Mouse (Mus musculus) embryonic facial prominence, embryonic 10.5 days (tissue): ENCODE data around the gene Tfcp2l1. TPM values are rescaled to one million over a fixed set of nuclear protein-coding genes. Genes with fewer than 3 reads are reported as not detected.

ENCODE experiments used
- DNase-seq: peaks from one replicate; pipeline ENCODE4 v3.0.0-alpha.2; 2017; ENCODE audit warnings: low spot score
- H3K27ac ChIP-seq: fragments of 300-500 bp; sonication (generic); replicated peaks from 2 replicates; pipeline ENCODE4 v1.5.1; 2016; ENCODE audit warnings: mild to moderate bottlenecking
- H3K27me3 ChIP-seq: fragments of 300-500 bp; sonication (generic); replicated peaks from 2 replicates; pipeline ENCODE4 v1.6.1; 2016; ENCODE audit warnings: low read depth, mild to moderate bottlenecking; ENCODE audit not compliant: poor library complexity, severe bottlenecking
- H3K36me3 ChIP-seq: fragments of 300-500 bp; sonication (generic); replicated peaks from 2 replicates; pipeline ENCODE4 v1.6.1; 2016; ENCODE audit warnings: mild to moderate bottlenecking, moderate library complexity
- H3K4me1 ChIP-seq: fragments of 300-500 bp; sonication (generic); 2 replicates; pipeline ENCODE4 v1.6.1; 2016
- H3K4me3 ChIP-seq: fragments of 300-500 bp; sonication (generic); 2 replicates; pipeline ENCODE4 v1.5.1; 2016; ENCODE audit warnings: mild to moderate bottlenecking, moderate library complexity
- H3K9me3 ChIP-seq: fragments of 300-500 bp; sonication (generic); 2 replicates; pipeline ENCODE4 v1.6.1; 2016; ENCODE audit warnings: mild to moderate bottlenecking
- WGBS: fragments of 180-500 bp; shearing (Covaris S2); methylation state at CpG from one replicate; pipeline ENCODE4 v1.1.7; 2016; 5-methylcytosine and 5-hydroxymethylcytosine counted together
- polyA plus RNA-seq: library from polyadenylated mRNA; unstranded; fragments of >200 nt; fragmentation: Nextera tagmentation; extraction: Ambion mirVana; gene quantifications from 2 replicates; pipeline ENCODE4 v1.2.1, GENCODE M21; 2016

Tfcp2l1 gene
- polyA plus RNA-seq, 1 experiment from 2014 or later: 0.60 TPM

DNA sequence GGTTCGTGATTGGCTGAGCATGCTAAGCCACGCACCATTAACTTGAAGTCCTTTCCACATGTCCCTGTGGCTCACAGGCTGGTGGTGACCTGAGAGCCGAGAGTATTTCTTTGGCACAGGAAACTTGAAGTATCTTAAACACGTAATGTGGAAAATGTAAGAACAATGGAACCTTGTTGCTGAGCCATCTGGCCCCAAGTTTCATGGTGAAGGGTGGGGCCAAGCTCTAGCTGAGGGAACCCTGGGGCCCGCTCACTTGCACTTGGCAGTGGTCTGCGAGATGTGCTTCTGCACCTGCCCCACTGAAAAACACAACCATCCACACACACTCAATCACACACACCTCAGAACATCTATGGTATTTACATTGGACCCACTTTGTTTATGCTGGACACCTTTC, 90.3 kb downstream of the Tfcp2l1 start:
- no peaks in the 10 kb centered on the region for H3K27me3 ChIP-seq
- no peaks in the 10 kb centered on the region; the same call in 1 of the 2 replicates for H3K9me3 ChIP-seq
- no peaks in the 10 kb centered on the region for H3K36me3 ChIP-seq
- no peak for DNase-seq
- no peak overlapping the region for H3K4me3 ChIP-seq
- WGBS: 78% methylated on average over 6 of the region's 6 CpGs
- no peaks in the 10 kb centered on the region for H3K4me1 ChIP-seq
- H3K27ac ChIP-seq: no peak overlapping the region

DNA sequence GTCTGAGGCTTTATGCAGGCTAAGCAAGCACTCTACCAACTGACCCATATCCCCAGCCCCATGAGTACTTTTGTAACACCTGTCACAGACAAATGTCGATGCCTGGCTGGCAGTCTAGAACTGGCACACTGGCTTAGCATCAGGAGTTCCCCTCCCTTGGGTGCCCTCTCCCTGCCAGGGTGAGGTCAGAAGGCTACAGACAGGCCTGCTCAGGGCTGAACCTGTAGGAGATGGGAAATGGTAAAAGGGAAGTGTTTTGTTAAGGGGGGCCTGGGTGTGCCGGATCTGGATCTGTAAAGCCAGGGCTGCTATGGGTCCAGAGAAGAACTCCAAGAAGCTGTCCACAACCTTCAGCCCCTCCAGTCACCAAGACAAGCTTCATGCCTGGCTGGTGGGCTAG, 92.0 kb downstream of the Tfcp2l1 start:
- 83% methylated on average over 2 of the region's 2 CpGs for WGBS
- no peaks in the 10 kb centered on the region for H3K27me3 ChIP-seq
- no peaks in the 10 kb centered on the region; the same call in 1 of the 2 replicates for H3K9me3 ChIP-seq
- no peaks in the 10 kb centered on the region for H3K36me3 ChIP-seq
- H3K4me3 ChIP-seq: no peak overlapping the region
- H3K27ac ChIP-seq: no peak overlapping the region
- DNase-seq: no peak
- no peaks in the 10 kb centered on the region for H3K4me1 ChIP-seq

DNA sequence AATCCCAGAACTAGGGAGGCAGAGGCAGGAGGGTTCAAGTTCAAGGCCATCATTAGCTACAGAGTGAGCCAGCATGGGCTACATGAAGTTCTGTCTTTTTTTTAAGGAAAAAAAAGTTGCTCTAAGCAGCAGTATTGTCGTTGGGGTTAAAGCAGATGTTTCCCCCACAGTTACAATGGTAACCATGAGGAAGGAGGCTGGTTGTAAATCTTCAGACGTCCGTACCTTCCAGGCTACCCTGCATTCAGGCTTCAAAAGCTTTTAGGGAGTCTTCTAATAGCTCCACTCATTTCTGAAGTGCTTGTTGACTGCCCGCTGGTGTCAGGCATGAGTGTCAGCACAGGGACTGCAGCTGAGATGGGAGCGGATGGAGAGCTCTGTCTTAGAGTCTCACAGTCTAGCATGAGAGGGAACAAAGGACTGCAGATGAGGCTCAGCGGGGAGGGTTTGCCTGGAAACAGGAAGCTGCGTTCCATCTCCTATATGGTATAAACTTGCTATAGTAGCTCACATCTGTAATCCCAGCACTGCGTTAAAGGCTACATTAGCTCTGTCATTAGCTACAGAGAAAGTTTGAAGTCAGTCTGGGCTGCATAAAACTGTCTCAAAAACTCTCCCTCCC, 92.8 kb downstream of the Tfcp2l1 start:
- no peaks in the 10 kb centered on the region for H3K27me3 ChIP-seq
- no peaks in the 10 kb centered on the region for H3K36me3 ChIP-seq
- H3K27ac ChIP-seq: no peak overlapping the region
- 59% methylated on average over 8 of the region's 8 CpGs for WGBS
- H3K4me3 ChIP-seq: no peak overlapping the region
- H3K4me1 ChIP-seq: no peaks in the 10 kb centered on the region
- no peak for DNase-seq
- H3K9me3 ChIP-seq: no peaks in the 10 kb centered on the region; the same call in 1 of the 2 replicates

DNA sequence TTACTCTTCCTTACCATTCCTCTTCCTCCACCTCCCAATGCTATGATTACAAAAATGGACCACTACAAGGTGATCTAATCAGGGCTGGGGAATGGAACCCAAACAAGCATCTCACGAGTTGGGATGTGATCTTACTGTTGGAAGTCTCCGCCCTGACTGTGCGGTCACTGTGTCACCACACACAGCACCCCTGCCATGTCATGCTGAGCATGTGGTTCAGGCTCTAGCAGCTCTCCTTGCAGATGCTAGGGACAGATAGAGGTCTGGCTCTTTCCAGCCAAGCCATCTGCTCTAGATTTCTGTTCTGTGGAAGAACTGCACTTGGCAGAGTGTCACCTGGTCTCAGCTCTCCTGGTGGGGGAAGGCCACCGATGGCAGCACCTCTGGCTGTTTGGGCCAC, 99.3 kb downstream of the Tfcp2l1 start:
- H3K9me3 ChIP-seq: no peaks in the 10 kb centered on the region; the same call in 1 of the 2 replicates
- H3K4me3 ChIP-seq: no peak overlapping the region
- WGBS: 84% methylated on average over 4 of the region's 4 CpGs
- no peak for DNase-seq
- no peak overlapping the region for H3K27ac ChIP-seq
- no peaks in the 10 kb centered on the region for H3K36me3 ChIP-seq
- peaks cover 8% of the 10 kb centered on the region for H3K4me1 ChIP-seq
- no peaks in the 10 kb centered on the region; the same call in 1 of the 2 replicates for H3K27me3 ChIP-seq

DNA sequence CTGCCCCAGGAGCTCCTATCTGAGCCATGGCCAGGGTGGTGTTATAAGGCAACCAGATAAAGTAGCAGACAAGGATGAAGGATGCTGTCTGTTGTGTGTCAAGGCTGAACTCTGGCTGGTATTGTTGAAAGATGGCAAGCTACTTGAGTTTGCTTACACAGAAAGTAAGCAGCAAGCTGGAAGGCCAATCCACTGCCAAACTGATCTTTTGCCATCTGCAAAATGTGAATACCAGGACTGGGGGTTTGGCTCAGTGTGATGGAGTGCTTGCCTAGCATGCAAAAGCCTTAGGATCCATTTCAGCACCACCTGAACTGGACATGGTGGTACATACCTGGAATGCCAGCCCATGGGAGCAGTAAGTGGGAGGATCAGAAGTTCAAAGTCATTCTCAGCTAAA, 101.1 kb downstream of the Tfcp2l1 start:
- DNase-seq: no peak
- Histone ChIP-seq H3K9me3 (no peaks in the 10 kb centered on the region), H3K27ac (no peak overlapping the region), H3K36me3 (no peaks in the 10 kb centered on the region), H3K4me1 (peaks cover 8% of the 10 kb centered on the region), H3K27me3 (no peaks in the 10 kb centered on the region; the same call in 1 of the 2 replicates), H3K4me3 (no peak overlapping the region)

Other genes with a start within 250 kb of the Tfcp2l1 start
- gene Clasp1, start 238.9 kb upstream of the Tfcp2l1 start, polyA plus RNA-seq: 94.7 and 95.3 TPM in 2 replicates